Mouse (Mus musculus) layer of hippocampus, postnatal 36 days (tissue): ENCODE measurements around the gene Sco1. TPM values are rescaled to one million over a fixed set of nuclear protein-coding genes. Genes with fewer than 3 reads are reported as not detected.
"Not testable (repeated sequence)": the region's sequence is repeated elsewhere in the genome, so short reads cannot be mapped to it uniquely, and the experiment has no call there.

ENCODE experiments used
- DNase-seq, 2 experiments: peaks; one replicate each; pipeline ENCODE4 v3.0.0; 2022
- total RNA-seq, 2 experiments: library from RNA; stranded (reverse); gene quantifications; 2 replicates each; pipeline ENCODE4 v1.2.3; 2021

Gene Sco1
- total RNA-seq, 2 experiments from 2014 or later = 9.4 to 9.9 TPM

DNA sequence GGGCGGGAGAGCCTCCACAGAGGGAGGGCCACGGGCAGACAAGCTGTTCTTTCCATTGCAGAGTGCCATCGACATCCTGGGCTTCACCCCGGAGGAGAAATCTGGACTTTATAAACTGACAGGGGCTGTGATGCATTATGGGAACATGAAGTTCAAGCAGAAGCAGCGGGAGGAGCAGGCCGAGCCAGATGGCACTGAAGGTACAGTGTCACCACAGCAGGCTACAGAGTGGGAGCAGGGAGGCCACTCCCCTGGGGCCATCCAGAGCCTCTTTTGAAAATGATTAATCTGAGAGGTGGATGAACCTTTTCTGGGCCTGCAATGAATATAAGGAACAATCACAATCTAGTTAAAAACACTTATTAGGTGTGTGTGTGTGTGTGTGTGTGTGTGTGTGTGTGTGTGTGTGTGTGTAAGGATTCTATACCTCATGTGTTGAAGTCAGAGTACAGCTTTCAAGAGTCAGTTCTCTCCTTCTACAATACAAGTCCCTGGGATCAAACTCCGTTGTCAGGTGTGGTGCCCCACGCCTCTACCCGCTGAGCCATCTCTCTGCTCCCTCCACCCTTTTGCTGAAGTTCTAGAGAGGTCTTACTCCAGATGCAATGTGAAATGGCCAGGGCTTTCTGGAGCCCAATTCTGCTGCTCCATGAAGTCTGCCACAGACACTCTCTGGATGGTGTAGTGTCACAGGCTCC is 34.1 kb downstream of the Sco1 start:
- DNase-seq = no peak

DNA sequence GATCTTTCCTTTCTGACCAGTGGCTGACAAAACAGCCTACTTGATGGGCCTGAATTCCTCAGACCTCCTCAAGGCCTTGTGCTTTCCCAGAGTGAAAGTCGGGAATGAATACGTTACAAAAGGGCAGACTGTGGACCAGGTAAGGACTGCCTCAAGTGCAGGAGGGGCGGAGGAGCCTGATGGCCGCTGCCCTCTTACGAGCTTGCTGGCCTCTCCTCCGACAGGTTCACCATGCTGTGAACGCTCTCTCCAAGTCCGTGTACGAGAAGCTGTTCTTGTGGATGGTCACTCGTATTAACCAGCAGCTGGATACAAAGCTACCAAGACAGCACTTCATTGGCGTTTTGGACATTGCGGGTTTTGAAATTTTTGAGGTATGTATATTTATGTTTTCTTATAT is 34.8 kb downstream of the Sco1 start:
- DNase-seq = no peak

DNA sequence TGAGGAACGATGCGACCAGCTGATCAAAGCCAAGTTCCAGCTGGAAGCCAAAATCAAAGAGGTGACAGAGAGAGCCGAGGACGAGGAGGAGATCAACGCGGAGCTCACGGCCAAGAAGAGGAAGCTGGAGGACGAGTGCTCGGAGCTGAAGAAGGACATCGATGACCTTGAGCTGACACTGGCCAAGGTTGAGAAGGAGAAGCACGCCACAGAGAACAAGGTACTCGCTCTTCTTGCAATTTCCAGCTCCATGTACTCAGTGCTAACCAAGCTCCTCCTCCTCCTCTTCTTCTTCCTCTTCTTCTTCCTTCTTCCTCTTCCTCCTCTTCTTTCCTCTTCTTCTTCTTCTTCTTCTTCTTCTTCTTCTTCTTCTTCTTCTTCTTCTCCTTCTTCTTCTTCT is 39.9 kb downstream of the Sco1 start:
- DNase-seq = not testable (repeated sequence)

DNA sequence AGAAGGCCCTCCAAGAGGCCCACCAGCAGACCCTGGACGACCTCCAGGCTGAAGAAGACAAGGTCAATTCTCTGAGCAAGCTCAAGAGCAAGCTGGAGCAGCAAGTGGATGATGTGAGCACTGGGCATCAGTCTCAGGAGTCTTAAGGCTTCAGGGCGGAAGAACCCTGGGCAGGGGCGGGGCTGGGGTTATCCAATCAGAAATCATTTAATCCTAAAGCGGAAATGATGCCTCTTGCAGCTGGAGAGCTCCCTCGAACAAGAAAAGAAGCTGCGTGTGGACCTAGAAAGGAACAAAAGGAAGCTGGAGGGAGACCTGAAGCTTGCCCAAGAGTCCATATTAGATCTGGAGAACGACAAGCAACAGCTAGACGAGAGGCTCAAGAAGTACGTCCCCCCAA is 40.7 kb downstream of the Sco1 start:
- DNase-seq = no peak

DNA sequence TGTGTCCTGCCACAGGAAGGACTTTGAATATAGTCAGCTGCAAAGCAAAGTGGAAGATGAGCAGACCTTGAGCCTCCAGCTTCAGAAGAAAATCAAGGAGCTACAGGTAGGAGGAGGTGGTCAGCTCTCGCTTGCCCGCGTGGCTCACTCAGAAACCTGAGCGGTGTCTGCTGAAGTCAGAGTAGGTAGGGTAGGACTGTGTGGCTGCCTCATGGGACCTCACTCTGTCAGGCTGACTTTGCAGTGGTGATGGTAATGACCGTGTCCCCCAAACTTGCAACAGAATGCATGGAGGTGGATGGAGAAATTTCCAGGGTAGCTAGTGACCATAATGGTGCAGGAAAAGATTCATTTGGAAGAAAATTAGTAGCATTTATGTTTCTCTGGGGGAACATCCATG is 41.2 kb downstream of the Sco1 start:
- DNase-seq = no peak

DNA sequence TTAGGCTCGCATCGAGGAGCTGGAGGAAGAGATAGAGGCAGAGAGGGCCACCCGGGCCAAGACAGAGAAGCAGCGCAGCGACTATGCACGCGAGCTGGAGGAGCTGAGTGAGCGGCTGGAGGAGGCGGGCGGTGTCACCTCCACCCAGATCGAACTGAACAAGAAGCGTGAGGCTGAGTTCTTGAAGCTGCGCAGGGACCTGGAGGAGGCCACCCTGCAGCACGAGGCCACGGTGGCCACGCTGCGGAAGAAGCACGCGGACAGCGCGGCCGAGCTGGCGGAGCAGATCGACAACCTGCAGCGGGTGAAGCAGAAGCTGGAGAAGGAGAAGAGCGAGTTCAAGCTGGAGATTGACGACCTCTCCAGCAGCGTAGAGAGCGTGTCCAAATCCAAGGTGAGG is 42.0 kb downstream of the Sco1 start:
- DNase-seq = no peak

DNA sequence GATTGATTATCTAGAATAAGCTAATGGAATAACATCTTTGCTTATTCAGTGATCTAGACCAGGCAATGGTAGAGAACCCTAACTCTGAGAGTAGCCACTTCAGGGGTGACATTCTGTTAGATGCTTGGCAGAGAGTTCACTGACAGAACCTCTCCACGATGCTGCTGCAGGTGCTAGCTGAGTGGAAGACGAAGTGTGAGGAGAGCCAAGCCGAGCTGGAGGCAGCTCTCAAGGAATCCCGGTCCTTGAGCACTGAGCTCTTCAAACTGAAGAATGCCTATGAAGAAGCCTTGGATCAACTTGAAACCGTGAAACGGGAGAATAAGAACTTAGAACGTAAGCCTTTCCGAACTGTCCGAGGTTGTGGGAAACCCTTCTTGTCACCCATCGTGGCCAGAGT is 45.2 kb downstream of the Sco1 start:
- no peak for DNase-seq

DNA sequence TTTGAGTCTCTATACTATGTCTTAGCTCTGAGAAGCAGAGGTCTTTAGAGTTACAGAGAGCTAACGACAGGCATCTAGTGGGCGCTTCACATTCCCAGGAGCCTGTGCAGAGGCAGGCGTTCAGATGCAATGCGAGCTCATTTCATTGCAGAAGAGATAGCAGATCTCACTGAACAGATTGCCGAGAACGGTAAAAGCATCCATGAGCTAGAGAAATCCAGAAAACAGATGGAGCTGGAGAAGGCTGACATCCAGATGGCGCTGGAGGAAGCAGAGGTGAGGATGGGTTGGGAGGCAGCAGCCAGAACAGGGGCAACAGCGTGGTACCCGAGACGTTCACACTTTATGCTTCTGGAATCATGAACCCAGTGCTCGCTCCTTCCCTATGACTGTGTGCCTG is 46.0 kb downstream of the Sco1 start:
- DNase-seq = peak; percentile 40

DNA sequence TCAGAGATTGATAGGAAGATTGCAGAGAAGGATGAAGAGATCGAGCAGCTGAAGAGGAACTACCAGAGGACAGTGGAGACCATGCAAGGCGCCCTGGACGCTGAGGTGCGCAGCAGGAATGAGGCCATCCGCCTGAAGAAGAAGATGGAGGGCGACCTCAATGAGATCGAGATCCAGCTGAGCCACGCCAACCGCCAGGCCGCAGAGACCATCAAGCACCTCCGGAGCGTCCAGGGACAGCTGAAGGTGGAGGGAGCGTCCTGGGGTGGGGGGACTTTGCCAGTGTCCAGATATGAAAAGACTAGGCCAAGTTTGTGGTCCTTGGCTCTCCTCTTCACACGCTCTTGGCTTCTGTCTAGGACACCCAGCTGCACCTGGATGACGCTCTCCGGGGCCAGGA is 46.8 kb downstream of the Sco1 start:
- no peak for DNase-seq

DNA sequence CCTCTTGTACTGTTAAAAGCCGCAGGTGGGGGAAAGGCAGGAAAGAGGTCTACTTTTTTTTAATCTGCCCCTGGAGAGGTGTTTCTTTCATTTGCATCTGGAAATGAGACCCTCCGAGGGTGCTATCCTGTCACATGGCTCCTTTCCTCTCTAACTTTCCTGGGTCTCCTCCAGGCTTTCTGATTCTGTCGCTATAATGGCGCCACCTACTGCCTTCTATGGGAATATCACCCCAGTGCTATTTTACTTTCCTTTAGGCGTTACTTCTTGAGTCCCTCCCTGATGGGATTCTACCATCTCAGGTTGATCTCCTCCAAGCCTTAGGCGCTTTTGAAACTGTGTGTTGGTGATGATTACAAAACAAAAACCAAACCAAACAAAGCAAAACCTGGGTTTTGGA is 47.7 kb downstream of the Sco1 start:
- peak in 1 of 2 experiments; percentile 14 for DNase-seq

DNA sequence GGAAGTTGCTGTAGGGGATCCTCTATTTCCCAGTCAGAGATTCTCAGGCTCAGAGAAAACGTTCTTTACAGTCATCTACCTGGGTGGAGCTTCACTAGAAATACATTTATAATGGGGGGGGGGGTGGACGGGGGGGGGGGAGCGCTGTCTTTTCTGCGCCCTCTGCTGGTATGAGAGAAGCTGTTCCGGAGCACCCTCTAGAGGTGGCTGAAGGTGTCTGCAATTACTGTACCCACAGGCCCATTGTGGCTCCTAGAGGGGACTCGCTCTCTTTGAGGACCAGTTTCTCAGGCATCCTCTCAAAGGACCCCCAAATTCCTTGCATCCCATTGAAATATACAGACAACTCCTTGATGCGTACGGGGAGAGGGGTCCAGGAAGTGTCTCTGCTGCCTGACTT is 49.2 kb downstream of the Sco1 start:
- DNase-seq = peak in 1 of 2 experiments; percentile 35

DNA sequence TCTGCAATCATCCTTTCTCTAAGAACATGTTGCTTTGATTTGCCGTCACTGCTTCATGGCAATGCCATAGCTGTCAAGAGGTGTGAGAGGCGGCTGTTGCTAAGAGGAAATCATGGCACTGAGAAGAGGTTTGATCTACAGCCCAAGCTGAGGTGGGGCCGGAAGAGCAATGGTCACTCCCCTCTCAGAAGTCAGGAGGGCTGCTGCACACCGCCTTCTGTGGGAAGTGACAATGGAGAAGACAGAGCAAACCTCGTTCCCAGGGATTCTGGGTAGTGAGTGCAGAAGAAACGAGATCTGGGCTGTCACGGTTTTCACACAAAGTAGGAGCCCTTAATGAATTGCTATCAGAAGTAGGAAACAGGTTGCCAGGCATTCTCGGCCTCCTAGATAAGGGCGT is 50.8 kb downstream of the Sco1 start:
- no peak for DNase-seq

DNA sequence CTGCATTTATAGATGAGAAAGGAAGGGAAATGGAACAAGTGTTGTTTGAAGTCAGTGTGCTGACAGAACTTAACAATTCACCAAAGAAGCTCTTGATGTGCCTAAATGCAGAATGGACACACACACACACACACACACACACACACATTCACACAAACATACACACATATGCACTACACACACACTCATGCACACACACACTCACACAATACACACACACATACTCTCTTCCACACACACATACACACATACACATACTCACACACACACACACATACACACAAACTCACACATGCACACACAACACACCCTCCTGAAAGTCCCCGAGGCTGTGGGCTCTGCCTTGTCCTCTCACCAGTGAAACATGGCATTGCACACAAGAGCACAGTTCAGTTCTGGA is 51.8 kb downstream of the Sco1 start:
- DNase-seq = no peak

DNA sequence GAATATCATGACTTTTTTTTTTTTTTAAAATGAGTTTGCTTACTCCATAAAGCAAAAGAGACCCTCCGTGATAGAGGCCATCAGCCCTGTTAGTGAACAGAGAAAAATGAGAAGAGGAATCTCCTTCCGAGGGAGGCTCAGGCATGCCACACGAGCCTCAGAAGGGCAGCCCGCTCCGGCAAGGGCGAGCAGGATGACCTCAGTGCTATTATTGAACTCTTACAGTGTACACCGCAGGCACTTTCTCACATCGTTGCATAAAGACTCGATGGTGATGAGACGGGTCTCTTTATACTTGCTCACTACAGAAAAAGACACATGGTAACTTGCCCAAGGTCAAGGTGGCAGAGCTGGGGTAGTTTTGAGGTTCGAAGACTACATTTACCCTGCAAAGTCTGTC is 52.2 kb downstream of the Sco1 start:
- no peak for DNase-seq

DNA sequence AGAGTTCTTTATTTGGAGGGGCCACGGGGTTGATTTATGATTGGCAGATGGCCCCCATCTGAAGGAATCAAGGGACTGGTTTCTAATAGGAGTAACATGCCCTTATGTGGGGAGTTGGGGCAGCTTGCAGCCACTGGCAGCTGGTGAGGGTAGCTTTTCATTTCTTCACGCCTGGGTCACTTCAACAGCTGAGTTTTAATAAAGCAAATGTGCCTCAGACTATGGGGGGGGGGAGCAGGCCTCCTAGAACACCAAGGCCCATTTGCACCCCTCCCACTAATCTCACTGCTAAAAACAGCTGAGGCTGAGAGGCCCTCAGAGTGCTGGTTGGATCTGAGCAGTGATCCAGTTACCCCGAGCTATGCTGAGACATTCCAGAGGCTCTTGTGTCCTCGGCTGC is 53.2 kb downstream of the Sco1 start:
- no peak for DNase-seq

DNA sequence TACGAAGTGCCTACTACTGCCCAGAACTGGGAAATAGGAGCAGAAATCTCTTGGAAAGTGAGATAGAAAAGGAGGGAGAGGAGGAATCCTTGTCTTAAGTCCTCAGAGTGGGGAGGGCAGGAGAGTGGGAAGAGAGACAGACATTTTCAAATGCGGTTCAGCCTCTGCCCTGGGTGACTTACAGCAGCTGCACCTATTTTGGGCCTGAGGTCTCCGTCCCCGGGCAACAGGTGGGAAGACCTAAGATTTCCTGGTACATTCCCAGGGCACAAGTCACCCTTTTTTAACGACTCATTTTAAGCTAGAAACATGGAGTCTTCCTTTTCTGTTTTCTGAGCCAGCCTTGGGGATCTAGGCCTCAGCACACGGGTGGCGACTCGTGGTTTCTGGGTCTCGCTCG is 54.5 kb downstream of the Sco1 start:
- DNase-seq = no peak

DNA sequence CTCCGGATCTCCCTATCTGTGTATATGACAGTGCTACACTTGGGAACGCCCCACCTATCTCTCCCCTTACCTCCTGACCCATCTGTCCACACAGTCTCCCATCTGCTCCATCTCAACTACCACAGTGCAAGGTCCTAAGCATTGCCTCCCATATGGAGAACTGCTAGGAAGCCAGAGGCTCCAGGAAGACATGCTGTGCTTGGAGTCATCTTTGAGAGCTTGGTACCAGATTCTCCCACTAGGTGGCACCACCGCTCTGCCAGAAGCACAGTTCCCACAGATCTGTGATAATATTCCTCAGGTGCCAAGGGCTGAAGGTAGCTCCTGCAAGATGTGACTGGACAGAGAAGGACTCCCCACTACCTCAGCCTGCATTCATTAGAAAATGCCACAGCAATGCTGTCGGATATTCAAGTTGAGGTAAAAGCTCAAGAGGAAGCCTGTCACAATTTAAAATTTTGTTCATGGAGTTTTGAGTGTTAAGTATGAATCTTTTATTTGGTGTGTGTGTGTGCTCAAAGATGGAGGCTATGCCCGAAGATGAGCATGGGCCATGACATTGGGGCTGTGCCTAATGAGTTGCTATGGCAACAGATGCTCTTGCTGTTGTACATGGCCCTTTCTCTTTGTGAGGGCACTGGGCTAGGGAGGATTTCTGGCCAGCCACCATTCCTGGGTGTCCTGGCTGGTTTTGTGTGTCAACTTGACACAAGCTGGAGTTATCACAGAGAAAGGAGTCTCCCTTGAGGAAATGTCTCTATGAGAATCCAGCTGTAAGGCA is 57.9 kb downstream of the Sco1 start:
- peak; percentile 75 to 77 for DNase-seq

DNA sequence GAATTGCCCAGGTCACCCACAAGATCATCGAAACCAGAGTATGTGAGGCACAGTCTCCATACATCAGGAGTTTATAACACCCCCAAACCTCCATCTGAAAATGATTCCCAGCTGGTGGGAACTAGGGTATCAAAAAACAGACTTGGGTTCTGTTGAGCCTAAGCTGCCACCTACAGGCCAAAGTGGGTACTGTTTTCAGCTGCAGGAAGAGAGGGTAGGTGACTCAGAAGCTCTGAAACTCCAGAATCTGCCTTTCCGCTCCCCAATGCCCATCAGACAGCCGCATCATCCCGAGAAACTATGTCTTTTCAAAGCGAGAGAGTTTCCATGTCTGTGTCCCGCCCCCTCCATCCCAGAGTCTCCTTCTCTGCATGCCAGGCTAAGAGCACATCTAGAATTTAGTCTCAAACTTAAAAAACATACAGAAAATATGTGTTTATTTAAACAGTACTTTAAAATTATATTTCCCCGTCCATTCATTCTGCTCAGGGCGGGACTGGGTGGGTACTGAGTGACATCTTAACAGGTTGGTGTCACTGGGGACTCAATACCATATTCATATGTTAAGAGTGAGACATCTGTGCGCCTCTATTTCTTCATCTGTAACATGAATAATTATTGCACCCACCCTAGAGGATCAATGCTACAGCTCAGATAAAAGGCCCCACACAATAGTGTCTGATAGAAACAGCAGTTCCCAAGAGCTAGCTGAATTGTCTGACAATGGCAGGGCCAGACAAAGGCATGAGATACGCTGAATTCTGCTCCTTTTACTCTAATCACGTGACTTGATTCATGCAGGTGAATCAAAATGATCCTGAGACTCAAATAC is 59.8 kb downstream of the Sco1 start:
- peak; percentile 44 to 47 for DNase-seq

DNA sequence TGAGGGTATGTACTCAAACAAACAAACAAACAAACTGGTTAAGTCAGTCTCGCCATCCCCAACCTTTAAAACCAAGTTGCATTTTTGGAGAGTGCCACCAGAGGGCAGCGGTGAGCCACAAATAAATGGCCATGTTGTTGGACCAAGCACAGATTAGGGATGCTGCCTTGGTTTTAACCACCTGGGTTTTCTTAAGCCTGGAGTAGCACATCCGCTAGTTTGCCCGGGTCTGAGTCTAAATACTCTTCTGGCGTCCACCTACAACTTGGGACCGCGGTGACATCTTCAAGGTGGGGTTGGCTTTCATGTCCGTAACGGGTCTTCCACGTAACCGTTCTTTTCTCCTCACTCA is 60.4 kb downstream of the Sco1 start:
- peak; percentile 62 to 76 for DNase-seq

DNA sequence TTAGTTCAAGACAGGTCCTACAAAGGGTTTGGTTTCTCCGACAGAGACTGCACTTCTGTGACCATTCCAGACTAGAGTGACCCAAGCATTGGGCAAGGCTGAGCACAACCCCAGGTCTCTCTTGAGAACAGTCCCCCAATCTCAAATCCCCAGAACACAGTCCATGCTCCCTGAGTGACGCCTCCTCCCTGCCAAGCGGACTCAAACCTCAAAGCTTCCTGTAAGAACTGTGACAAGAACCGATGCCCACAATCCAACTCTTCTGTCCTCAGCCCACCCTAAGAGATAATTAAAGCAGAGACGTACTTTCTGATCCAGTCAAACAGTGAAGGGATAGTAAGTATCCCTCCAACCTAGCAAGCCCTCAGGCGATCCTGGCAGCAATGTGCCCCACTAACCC is 60.9 kb downstream of the Sco1 start:
- DNase-seq = no peak

DNA sequence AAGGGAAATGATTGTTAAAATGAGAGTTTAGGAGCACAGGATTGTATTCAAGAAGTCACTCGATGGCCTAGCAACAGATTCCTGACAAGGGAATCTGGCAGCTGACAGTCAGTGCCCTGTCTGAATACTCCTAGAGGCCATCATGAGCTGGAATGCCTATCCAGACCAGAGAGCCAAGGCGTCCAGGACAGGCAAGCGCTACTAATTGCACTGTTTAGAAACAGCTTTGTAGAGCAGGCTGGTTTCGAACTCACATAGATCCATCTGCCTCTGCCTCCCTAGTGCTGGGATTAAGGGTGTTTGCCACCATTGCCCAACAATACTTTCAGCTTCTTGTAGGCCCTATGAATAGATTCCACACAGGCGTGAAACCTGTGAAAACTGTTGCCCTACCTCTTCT is 61.8 kb downstream of the Sco1 start:
- DNase-seq = no peak

DNA sequence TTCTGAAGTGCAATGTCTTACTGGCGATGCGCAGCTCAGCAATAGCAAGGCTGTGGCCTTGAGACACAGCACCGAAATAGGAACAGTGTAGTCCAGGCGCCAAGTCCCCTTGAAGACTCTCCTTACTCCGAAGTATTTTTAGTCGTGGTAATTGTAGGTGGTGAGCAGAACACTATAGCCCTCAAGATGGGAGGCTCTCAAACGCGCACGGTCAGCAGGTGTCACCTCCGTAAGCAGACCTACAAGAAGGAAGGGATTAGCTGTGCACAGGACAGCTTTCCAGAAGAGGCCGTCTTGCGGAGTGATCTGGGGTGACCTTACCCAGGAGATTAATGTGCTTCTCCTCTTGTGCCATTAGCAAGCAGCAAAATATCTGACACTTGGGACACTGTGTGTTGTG is 62.4 kb downstream of the Sco1 start:
- DNase-seq = no peak
